Mouse (Mus musculus) E14TG2a.4 (cell line): ENCODE data around the gene Ica1l.

ENCODE experiments used
- H3K27me3 ChIP-seq: 2 replicates; pipeline ENCODE4 v1.6.1; 2014; ENCODE audit warnings: low read length, control low read depth; ENCODE audit not compliant: insufficient read depth
- H3K36me3 ChIP-seq: 2 replicates; pipeline ENCODE4 v1.6.1; 2014; ENCODE audit warnings: low read length, control low read depth; ENCODE audit not compliant: insufficient read depth
- H3K4me1 ChIP-seq: replicated peaks from 2 replicates; pipeline ENCODE4 v1.6.1; 2014; ENCODE audit warnings: low read depth, low read length, control low read depth
- H3K4me3 ChIP-seq: replicated peaks from 2 replicates; pipeline ENCODE4 v1.5.1; 2014; ENCODE audit warnings: mild to moderate bottlenecking, low read length
- H3K9me3 ChIP-seq: 2 replicates; pipeline ENCODE4 v1.6.1; 2014; ENCODE audit warnings: low read length, control low read depth
- CTCF ChIP-seq: conservative IDR thresholded peaks from 2 replicates; pipeline ENCODE4 v1.5.1; 2014; ENCODE audit warnings: low read length
- NANOG ChIP-seq: IDR thresholded peaks from 2 replicates; pipeline ENCODE4 v1.6.1; 2014; ENCODE audit warnings: borderline replicate concordance, low read length, mixed read lengths
- POU5F1 ChIP-seq: IDR thresholded peaks from 2 replicates; pipeline ENCODE4 v1.6.1; 2014; ENCODE audit warnings: low read length, borderline replicate concordance

Ica1l gene

GRCm38 (mm10) chr1:59945969-59946368 is 97.0 kb downstream of the Ica1l start:
- Histone ChIP-seq H3K27me3 (no peaks in the 10 kb centered on the region), H3K36me3 (peaks cover 13% of the 10 kb centered on the region), H3K4me1 (peaks cover 25% of the 10 kb centered on the region), H3K4me3 (no peak overlapping the region), H3K9me3 (no peaks in the 10 kb centered on the region)
- TF ChIP-seq POU5F1 = no peak
- TF ChIP-seq NANOG = no peak

- TF ChIP-seq POU5F1 (no peak), CTCF (no peak), NANOG (no peak)
- no peak overlapping the region for H3K4me3 ChIP-seq
- no peaks in the 10 kb centered on the region for H3K9me3 ChIP-seq
- H3K4me1 ChIP-seq = peaks cover 28% of the 10 kb centered on the region
- no peaks in the 10 kb centered on the region for H3K27me3 ChIP-seq
- no peaks in the 10 kb centered on the region for H3K36me3 ChIP-seq
These were observed 99.2 kb downstream of the Ica1l start for GRCm38 (mm10) chr1:59943825-59944224.

GRCm38 (mm10) chr1:59942057-59942790 is 100.8 kb downstream of the Ica1l start:
- H3K9me3 ChIP-seq = no peaks in the 10 kb centered on the region
- H3K27me3 ChIP-seq = no peaks in the 10 kb centered on the region
- peaks cover 28% of the 10 kb centered on the region for H3K4me1 ChIP-seq
- TF ChIP-seq NANOG (no peak), CTCF (no peak), POU5F1 (no peak)
- H3K36me3 ChIP-seq = no peaks in the 10 kb centered on the region
- no peak overlapping the region for H3K4me3 ChIP-seq

- no peaks in the 10 kb centered on the region for H3K36me3 ChIP-seq
- peaks cover 29% of the 10 kb centered on the region for H3K4me1 ChIP-seq
- H3K27me3 ChIP-seq = no peaks in the 10 kb centered on the region
- no peak overlapping the region for H3K4me3 ChIP-seq
- H3K9me3 ChIP-seq = no peaks in the 10 kb centered on the region
- TF ChIP-seq NANOG (no peak), POU5F1 (no peak), CTCF (no peak)
These were observed 101.9 kb downstream of the Ica1l start for GRCm38 (mm10) chr1:59941063-59941462.

GRCm38 (mm10) chr1:59932991-59933390 is 110.0 kb downstream of the Ica1l start:
- H3K4me3 ChIP-seq = no peak overlapping the region
- H3K9me3 ChIP-seq = no peaks in the 10 kb centered on the region
- TF ChIP-seq NANOG (no peak), CTCF (no peak), POU5F1 (no peak)
- peaks cover 12% of the 10 kb centered on the region; the same call in 1 of the 2 replicates for H3K4me1 ChIP-seq
- no peaks in the 10 kb centered on the region for H3K36me3 ChIP-seq
- H3K27me3 ChIP-seq = no peaks in the 10 kb centered on the region
